Mouse (Mus musculus) brain, embryonic 14.5 days (tissue): ENCODE data around the gene Acsm4.

Experiments used
- CTCF ChIP-seq: fragments of 200-500 bp; IDR thresholded peaks from 2 replicates; pipeline ENCODE4 v1.5.1; 2012; ENCODE audit warnings: inconsistent platforms, mild to moderate bottlenecking, moderate library complexity, borderline replicate concordance; ENCODE audit not compliant: insufficient read depth, insufficient read length; ENCODE audit errors: extremely low read depth
- POLR2A ChIP-seq: fragments of 200-500 bp; IDR thresholded peaks from 2 replicates; pipeline ENCODE4 v1.6.1; 2012; ENCODE audit warnings: mild to moderate bottlenecking, inconsistent platforms, borderline replicate concordance; ENCODE audit not compliant: poor library complexity, insufficient read depth, insufficient read length, severe bottlenecking; ENCODE audit errors: extremely low read depth

DNA sequence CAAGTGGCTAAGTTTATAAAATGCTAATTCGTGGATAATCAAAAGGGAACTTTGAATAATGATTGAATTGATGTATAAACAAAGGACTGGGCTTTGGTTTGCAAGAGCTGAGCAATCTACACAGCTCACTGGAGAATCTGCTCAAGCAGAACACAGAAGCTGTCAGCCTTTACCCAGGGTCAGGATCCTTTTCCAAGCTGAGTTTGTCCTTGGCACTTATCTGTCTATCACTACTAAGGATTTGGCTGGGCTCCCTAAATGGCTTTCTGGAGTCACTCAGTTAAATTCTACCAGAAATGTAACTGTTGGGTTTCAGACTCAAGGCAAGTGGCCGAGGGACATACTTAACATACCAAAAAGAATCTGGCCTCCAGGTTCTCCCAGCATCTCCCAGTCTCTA, 60.1 kb downstream of the Acsm4 start:
- TF ChIP-seq CTCF (no peak), POLR2A (no peak)
